Mouse (Mus musculus) olfactory bulb, adult 2 months (tissue): ENCODE measurements around the gene Fut1. TPM values are rescaled to one million over a fixed set of nuclear protein-coding genes. Genes with fewer than 3 reads are reported as not detected.
A peak's percentile ranks its signal among the peaks of the same experiment; 100 is the strongest.

Source experiments
- H3K27ac ChIP-seq: fragments of 200-500 bp; 2 replicates; pipeline ENCODE4 v1.5.1; 2012; ENCODE audit warnings: low read depth, low read length; ENCODE audit not compliant: insufficient read depth
- H3K4me1 ChIP-seq: fragments of 200-500 bp; 2 replicates; pipeline ENCODE4 v1.6.1; 2012; ENCODE audit warnings: low read length; ENCODE audit not compliant: control insufficient read depth, insufficient read depth
- H3K4me3 ChIP-seq: fragments of 200-500 bp; 2 replicates; pipeline ENCODE4 v1.5.1; 2012; ENCODE audit warnings: mild to moderate bottlenecking, low read depth, low read length, moderate library complexity; ENCODE audit not compliant: insufficient read depth
- CTCF ChIP-seq: fragments of 200-500 bp; IDR thresholded peaks from 2 replicates; pipeline ENCODE4 v1.5.1; 2012; ENCODE audit warnings: low read depth, mild to moderate bottlenecking, low read length, moderate library complexity; ENCODE audit not compliant: insufficient read depth
- POLR2A ChIP-seq: fragments of 200-500 bp; IDR thresholded peaks from 2 replicates; pipeline ENCODE4 v1.6.1; 2012; ENCODE audit warnings: mild to moderate bottlenecking, low read depth, low read length, moderate library complexity; ENCODE audit not compliant: insufficient read depth
- WGBS: fragments of 180-500 bp; shearing (Covaris S2); methylation state at CpG from one replicate; pipeline ENCODE4 v1.1.7; 2018; 5-methylcytosine and 5-hydroxymethylcytosine counted together
- polyA plus RNA-seq: library from polyadenylated mRNA; stranded (reverse); fragments of >200 nt; gene quantifications from 2 replicates; pipeline ENCODE4 v1.2.4, GENCODE M21; 2012; ENCODE audit warnings: low replicate concordance; ENCODE audit not compliant: missing spikeins, insufficient read depth, insufficient read length

Gene Fut1
- not detected in 2 replicates for polyA plus RNA-seq

- no peak for TF ChIP-seq CTCF
- TF ChIP-seq POLR2A, result no peak
- Histone ChIP-seq H3K4me1 (peaks cover 7% of the 10 kb centered on the region), H3K4me3 (no peak within 1 kb of the TSS), H3K27ac (no peak within 1 kb of the TSS)
- WGBS, result 11% methylated on average over 31 of the region's 31 CpGs
Measured at GRCm38 (mm10) chr7:45617042-45617695, at the start of gene Fut1. TSS of gene Fut1 (plus strand) at chr7:45617289.

DNA sequence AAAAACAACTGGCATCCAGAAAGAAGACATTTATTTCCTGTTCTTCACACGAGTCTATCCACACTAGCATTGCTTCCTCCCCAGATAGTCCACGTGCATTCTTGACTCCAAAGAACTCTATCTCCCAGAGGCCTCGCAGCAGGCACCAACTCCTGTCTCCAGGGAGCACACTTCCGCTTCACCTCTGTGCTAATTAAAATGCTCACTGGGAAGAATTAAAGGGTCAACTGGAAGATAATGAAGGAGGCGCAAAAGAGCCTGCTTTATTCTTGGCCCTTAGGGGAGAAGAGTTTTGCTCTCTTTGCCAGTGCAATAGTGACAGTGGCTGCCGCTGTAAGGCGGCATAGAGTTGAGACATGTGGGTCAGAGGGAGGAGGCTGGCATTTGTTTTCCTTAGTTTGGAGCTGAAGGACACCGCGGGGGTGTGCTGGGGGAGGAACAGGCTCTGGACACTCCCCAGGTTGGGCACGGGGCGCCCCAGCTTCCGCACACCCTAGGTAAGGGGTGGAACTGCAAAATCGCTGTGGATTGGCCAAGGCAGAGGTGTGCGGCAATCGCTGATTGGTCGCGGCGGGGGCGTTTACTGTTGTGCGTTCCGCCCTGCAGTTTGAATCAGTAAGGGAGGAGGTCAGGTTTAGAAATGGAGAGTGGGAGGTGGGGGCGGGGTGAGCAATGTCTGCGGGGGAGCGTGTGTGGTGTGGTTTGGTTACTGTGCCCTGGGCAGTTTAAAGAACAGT lies 49.1 kb upstream of the Fut1 start:
- peak overlapping the region; percentile 56 for H3K4me3 ChIP-seq
- peak overlapping the region; percentile 60 for H3K27ac ChIP-seq
- TF ChIP-seq CTCF (no peak), POLR2A (no peak)
- 2% methylated on average over 24 of the region's 24 CpGs for WGBS
- H3K4me1 ChIP-seq, result peaks cover 7% of the 10 kb centered on the region

DNA sequence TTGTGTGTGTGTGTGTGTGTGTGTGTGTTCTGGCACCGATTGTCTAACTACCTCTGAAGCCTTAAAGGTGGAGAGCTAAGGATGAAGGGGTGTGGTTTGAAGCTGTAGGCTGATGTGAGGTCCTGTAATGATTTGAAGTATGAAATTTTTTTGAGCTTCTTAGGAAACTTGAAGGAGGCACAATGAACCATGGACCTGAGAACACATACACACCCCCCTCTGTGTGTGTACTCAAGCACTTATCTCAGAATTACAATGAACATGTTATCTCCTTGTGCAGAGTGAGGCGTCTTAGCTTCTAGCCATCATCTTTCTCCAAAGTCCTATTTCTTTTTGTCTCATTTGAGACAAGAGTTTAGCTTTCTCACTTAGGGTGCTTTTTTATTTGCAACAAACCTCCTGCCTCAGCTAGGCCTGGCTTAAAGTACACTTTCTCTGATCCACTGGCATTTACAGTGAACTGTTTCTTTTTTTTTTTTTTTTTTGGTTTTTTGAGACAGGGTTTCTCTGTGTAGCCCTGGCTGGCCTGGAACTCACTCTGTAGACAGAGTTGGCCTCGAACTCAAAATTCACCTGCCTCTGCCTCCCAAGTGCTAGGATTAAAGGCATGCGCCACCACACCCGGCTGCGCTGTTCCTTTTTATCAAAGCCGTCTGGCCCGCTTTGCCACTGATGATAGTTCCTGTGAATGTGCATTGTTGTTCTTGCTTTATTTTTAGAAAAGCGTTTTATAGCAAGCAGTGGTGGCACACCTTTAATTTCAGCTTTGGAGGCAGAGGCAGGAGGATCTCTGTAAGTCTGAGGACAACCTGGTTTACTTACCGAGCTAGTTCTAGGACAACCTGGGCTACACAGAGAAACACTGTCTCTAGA lies 48.3 kb upstream of the Fut1 start:
- TF ChIP-seq POLR2A, result no peak
- TF ChIP-seq CTCF, result no peak
- Histone ChIP-seq H3K4me3 (0 out of 2 replicates have a peak overlapping the region, but pooled peaks have one; percentile 56), H3K4me1 (peaks cover 7% of the 10 kb centered on the region), H3K27ac (peak overlapping the region; percentile 23; the same call in 1 of the 2 replicates)
- WGBS, result 74% methylated on average over 10 of the region's 10 CpGs

GRCm38 (mm10) chr7:45570103-45570741 lies 46.9 kb upstream of the Fut1 start, which contains the start of gene Bcat2:
TSS of gene Bcat2 (plus strand) at chr7:45570153.
- Histone ChIP-seq H3K4me1 (peaks cover 7% of the 10 kb centered on the region), H3K4me3 (peak within 1 kb of the TSS; percentile 87), H3K27ac (peak within 1 kb of the TSS; percentile 87)
- WGBS, result under 1% methylated on average over 42 of the region's 42 CpGs
- TF ChIP-seq POLR2A (0 out of 2 replicates have a peak, but pooled peaks have one; percentile 4), CTCF (no peak)

DNA sequence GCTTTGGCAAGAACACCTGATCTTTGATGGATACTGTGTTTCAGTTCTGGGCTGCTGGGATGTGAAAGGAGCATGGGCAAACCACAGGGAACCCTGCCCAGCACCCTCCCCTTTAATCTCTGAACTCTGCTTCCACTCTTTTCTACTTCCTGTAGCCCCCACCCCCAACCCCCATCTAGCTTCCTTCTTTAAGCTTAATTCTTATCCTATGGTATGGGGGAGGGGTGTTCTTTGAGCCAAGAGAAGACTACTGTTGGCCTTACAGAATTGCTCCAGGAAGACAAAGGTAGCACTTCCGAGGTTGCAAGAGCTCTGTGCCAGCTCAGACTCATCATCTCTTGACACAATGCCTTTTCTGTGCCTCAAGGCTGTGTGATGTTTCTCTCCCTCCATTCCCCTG lies 45.1 kb upstream of the Fut1 start:
- WGBS, result 48% methylated on average over 1 of the region's 1 CpGs
- Histone ChIP-seq H3K27ac (no peak overlapping the region), H3K4me3 (no peak overlapping the region), H3K4me1 (peaks cover 7% of the 10 kb centered on the region)
- TF ChIP-seq POLR2A (no peak), CTCF (no peak)

DNA sequence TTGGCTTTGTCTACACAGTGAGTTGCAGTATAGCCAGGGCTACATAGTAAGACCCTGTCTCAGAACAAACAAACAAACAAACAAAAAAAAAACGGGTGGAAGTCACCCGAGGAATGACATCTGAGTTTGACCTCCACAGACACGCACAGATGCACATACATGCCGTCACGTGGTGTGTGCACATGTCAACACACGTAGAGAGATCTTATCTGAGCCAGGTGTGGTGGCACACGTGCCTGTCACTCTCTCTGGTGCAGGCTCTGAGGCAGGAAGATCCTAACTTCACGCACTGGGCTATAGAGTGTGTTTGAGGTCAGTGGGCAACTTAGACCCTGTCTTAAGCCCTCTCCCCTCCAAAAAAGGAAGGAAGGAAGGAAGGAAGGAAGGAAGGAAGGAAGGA lies 43.1 kb upstream of the Fut1 start:
- TF ChIP-seq POLR2A (no peak), CTCF (no peak)
- 86% methylated on average over 8 of the region's 8 CpGs for WGBS
- no peak overlapping the region for H3K4me3 ChIP-seq
- peaks cover 3% of the 10 kb centered on the region for H3K4me1 ChIP-seq
- no peak overlapping the region for H3K27ac ChIP-seq

DNA sequence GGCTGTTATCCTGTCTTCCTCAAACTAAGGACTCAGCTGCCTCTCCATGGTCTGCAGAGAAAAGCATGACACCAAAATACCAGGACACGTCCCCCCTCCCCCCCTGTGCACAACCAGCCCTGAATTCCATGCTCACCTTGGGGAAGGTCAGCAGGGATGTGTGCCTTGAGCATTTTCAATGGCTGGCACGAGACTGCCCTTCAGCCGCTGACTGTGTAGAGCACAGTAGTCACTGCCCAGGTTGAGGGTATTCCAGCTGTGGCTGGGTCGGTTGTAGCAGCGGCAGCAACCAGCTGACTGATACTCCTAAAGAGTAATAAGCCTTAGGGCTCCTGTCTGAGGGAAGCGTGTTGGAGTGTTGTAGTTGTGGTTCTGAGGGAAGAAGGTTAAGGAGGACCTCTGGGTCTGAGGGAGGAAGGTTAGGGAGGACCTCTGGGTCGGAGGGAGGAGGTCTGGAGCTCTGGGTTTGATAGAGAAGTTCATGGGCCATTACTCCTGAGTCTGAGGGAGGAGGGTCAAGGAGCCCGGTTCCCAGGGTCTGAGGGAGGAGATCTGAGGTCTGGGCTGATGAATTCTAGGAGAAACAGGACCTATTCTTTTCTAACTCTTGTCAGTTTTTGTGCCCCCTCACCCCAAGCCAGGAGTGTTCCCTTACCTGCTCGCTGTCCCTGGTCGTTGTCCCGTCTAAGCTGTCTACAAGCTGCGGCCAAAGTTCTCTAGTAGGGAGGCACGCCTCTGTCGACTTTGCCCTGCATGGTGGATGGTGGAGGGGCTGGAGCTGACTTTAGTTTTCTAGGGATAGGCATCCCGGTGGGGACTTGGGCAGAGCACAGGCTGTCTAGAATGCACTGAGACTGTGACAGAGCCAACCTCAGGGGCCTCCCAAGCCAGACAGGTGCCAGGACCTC lies 42.4 kb upstream of the Fut1 start:
- H3K4me1 ChIP-seq, result peaks cover 3% of the 10 kb centered on the region
- no peak overlapping the region for H3K27ac ChIP-seq
- WGBS, result 85% methylated on average over 15 of the region's 15 CpGs
- TF ChIP-seq CTCF, result no peak
- TF ChIP-seq POLR2A, result no peak
- no peak overlapping the region for H3K4me3 ChIP-seq

GRCm38 (mm10) chr7:45585923-45586322 lies 31.2 kb upstream of the Fut1 start:
- H3K27ac ChIP-seq, result no peak overlapping the region
- H3K4me3 ChIP-seq, result no peak overlapping the region
- no peaks in the 10 kb centered on the region; the same call in 1 of the 2 replicates for H3K4me1 ChIP-seq
- TF ChIP-seq POLR2A, result no peak
- TF ChIP-seq CTCF, result no peak
- WGBS, result 92% methylated on average over 6 of the region's 6 CpGs
